Mouse (Mus musculus): ENCODE measurements at regions not wholly inside any gene's neighbourhood (a gene's known extent, or its start where the extent isn't known, plus 50 kb on each side); places are given as distances from the start of the nearest gene placed in this dataset.

GRCm38 (mm10) chr12:14082771-14083170, 69.1 kb downstream of the Fam84a start:
- TF ChIP-seq EP300 (IDR thresholded peaks at IDR 0.05; ENCODE audit: insufficient read depth, low read depth, low read length) (no peak), POLR2A (IDR thresholded peaks at IDR 0.05; ENCODE audit: insufficient read depth, low read depth, low read length) (no peak)

Measured in heart, adult 2 months (tissue).